Mouse (Mus musculus) forebrain, embryonic 16.5 days (tissue): ENCODE data around the gene Ncoa3. TPM values are rescaled to one million over a fixed set of nuclear protein-coding genes. Genes with fewer than 3 reads are reported as not detected.

Experiments used
- ATAC-seq: fragments of 200-750 bp; cut with Nextera tagmentation; 2 replicates; pipeline ENCODE4 v1.8.0; 2017; ENCODE audit warnings: mild to moderate bottlenecking, moderate library complexity
- H3K27ac ChIP-seq: fragments of 300-500 bp; sonication (generic); 2 replicates; pipeline ENCODE4 v1.5.1; 2014; ENCODE audit warnings: low read length, control low read depth
- H3K27me3 ChIP-seq: fragments of 300-500 bp; sonication (generic); replicated peaks from 2 replicates; pipeline ENCODE4 v1.6.1; 2014; ENCODE audit warnings: low read length; ENCODE audit not compliant: control insufficient read depth, insufficient read depth
- H3K36me3 ChIP-seq: fragments of 300-500 bp; sonication (generic); 2 replicates; pipeline ENCODE4 v1.6.1; 2014; ENCODE audit not compliant: control insufficient read depth, insufficient read depth
- H3K4me1 ChIP-seq: fragments of 300-500 bp; sonication (generic); replicated peaks from 2 replicates; pipeline ENCODE4 v1.6.1; 2014; ENCODE audit warnings: low read length; ENCODE audit not compliant: control insufficient read depth, insufficient read depth
- H3K4me2 ChIP-seq: fragments of 300-500 bp; sonication (generic); 2 replicates; pipeline ENCODE4 v1.6.1; 2014; ENCODE audit warnings: mild to moderate bottlenecking, low read length, control low read depth
- H3K4me3 ChIP-seq: fragments of 300-500 bp; sonication (generic); replicated peaks from 2 replicates; pipeline ENCODE4 v1.5.1; 2014; ENCODE audit warnings: mild to moderate bottlenecking, low read length, control low read depth
- H3K9ac ChIP-seq: fragments of 300-500 bp; sonication (generic); replicated peaks from 2 replicates; pipeline ENCODE4 v1.6.1; 2014; ENCODE audit warnings: low read depth, low read length, control low read depth
- H3K9me3 ChIP-seq: fragments of 300-500 bp; sonication (generic); 2 replicates; pipeline ENCODE4 v1.6.1; 2016; ENCODE audit warnings: low read length; ENCODE audit not compliant: control insufficient read depth
- WGBS: fragments of 180-500 bp; shearing (Covaris S2); extraction: QIAGEN DNeasy Blood & Tissue Kit; methylation state at CpG from one replicate; pipeline ENCODE4 v1.1.7; 2014; 5-methylcytosine and 5-hydroxymethylcytosine counted together
- polyA plus RNA-seq: library from polyadenylated mRNA; unstranded; fragments of >200 nt; fragmentation: Nextera tagmentation; extraction: Ambion mirVana; gene quantifications from 2 replicates; pipeline ENCODE4 v1.2.1, GENCODE M21; 2015

The Ncoa3 gene
- polyA plus RNA-seq, 1 experiment from 2014 or later, result 11.3 TPM

DNA sequence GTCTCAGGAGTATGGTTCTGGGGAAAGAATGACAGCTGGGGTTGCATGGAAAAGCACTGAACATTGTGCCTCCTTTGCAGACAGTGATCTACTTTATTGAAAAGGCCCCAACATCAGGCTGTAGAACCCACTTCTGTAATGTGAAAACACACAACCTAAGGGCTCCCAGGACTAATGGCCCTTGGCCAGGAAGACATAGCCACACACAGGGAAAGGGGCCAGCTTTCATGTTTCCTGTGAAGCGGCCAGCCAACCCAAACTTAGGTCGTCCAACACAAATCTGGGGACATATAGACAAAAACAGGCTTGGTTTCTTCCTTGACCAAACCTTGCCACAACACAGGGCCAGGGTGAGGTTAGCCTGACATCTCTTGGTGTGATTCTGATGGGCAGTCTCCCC lies 127.6 kb downstream of the Ncoa3 start:
- no peak overlapping the region for H3K4me2 ChIP-seq
- ATAC-seq, result no peak
- no peak overlapping the region for H3K4me3 ChIP-seq
- no peaks in the 10 kb centered on the region; the same call in 1 of the 2 replicates for H3K36me3 ChIP-seq
- no peaks in the 10 kb centered on the region for H3K9me3 ChIP-seq
- H3K27me3 ChIP-seq, result no peaks in the 10 kb centered on the region
- 69% methylated on average over 2 of the region's 2 CpGs for WGBS
- H3K27ac ChIP-seq, result no peak overlapping the region
- H3K9ac ChIP-seq, result no peak overlapping the region
- H3K4me1 ChIP-seq, result no peaks in the 10 kb centered on the region

DNA sequence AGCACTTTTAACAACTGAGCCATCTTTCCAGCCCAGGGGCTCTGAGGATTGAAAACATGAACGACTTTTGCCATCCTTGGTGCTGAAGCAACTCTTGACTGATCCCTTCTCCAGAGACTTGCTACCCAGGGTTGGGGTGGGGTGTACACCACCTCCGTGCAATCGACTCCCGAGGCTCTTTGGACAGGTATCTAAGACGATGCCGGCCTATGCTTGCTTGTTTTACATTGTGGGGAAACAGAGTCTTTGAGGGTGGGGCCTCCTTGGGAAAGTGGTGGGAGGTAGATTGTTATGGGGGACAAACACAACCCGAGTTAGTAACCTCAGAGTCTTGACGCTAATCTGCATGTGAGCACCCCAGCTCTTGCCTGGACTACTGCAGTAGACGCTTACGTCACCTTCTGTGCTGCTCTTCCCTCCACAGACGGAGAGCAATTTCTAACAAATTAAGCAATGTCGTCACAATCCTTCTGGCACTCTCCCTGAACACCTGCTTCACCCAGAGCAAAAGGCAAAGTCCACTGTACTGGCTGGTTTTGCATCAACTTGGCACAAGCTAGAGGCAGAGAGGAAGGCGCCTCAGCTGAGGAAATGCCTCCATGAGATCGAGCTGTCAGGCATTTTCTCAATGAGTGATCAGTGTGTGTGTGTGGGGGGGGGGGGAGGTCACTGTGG lies 129.4 kb downstream of the Ncoa3 start:
- Histone ChIP-seq H3K36me3 (no peaks in the 10 kb centered on the region), H3K9ac (no peak overlapping the region), H3K4me1 (no peaks in the 10 kb centered on the region), H3K4me2 (no peak overlapping the region), H3K27me3 (no peaks in the 10 kb centered on the region), H3K4me3 (no peak overlapping the region), H3K27ac (no peak overlapping the region), H3K9me3 (no peaks in the 10 kb centered on the region)
- no peak for ATAC-seq
- WGBS, result 75% methylated on average over 14 of the region's 14 CpGs

GRCm38 (mm10) chr2:166122781-166123180 lies 130.3 kb downstream of the Ncoa3 start:
- no peak overlapping the region for H3K4me3 ChIP-seq
- ATAC-seq, result no peak

More at GRCm38 (mm10) chr2:166122781-166123180, 130.3 kb downstream of the Ncoa3 start:
- no peak overlapping the region for H3K4me2 ChIP-seq
- no peak overlapping the region for H3K9ac ChIP-seq
- H3K27ac ChIP-seq, result no peak overlapping the region
- no peaks in the 10 kb centered on the region for H3K4me1 ChIP-seq
- 91% methylated on average over 6 of the region's 6 CpGs for WGBS
- H3K36me3 ChIP-seq, result no peaks in the 10 kb centered on the region
- H3K27me3 ChIP-seq, result no peaks in the 10 kb centered on the region
- H3K9me3 ChIP-seq, result no peaks in the 10 kb centered on the region

Other genes starting within 250 kb of the Ncoa3 start
- 69.8 and 81.5 TPM in 2 replicates for gene Zmynd8, start 93.6 kb upstream of the Ncoa3 start, polyA plus RNA-seq
- gene Sulf2, start 163.0 kb downstream of the Ncoa3 start, polyA plus RNA-seq, result 28.7 and 37.6 TPM in 2 replicates